Mouse (Mus musculus) embryo, embryonic 9.5 days (tissue): ENCODE data around the gene Notch1.

Experiments
- DNase-seq: peaks from one replicate; pipeline ENCODE4 v3.0.0-alpha.2; 2017; ENCODE audit errors: extremely low spot score

The Notch1 gene

GRCm38 (mm10) chr2:26529881-26530280, 13.4 kb upstream of the Notch1 start:
- DNase-seq, result no peak

GRCm38 (mm10) chr2:26529221-26529805, 12.8 kb upstream of the Notch1 start:
- DNase-seq, result no peak

- DNase-seq, result no peak
Measured at GRCm38 (mm10) chr2:26526443-26527257, 10.2 kb upstream of the Notch1 start.

GRCm38 (mm10) chr2:26525355-26526018, 9.0 kb upstream of the Notch1 start:
- DNase-seq, result peak; percentile 70

GRCm38 (mm10) chr2:26522327-26522726, 5.9 kb upstream of the Notch1 start:
- DNase-seq, result no peak

- no peak for DNase-seq
Measured at GRCm38 (mm10) chr2:26519753-26520152, 3.3 kb upstream of the Notch1 start.

GRCm38 (mm10) chr2:26516987-26517386, 524 bp upstream of the Notch1 start:
- no peak for DNase-seq

GRCm38 (mm10) chr2:26515335-26515734, 1.1 kb downstream of the Notch1 start:
- no peak for DNase-seq

GRCm38 (mm10) chr2:26513105-26513745, 3.2 kb downstream of the Notch1 start:
- DNase-seq, result no peak

- no peak for DNase-seq
Measured at GRCm38 (mm10) chr2:26508661-26509060, 7.8 kb downstream of the Notch1 start.

- DNase-seq, result peak; percentile 58
Measured at GRCm38 (mm10) chr2:26507961-26508391, 8.5 kb downstream of the Notch1 start.

- DNase-seq, result peak; percentile 54
Measured at GRCm38 (mm10) chr2:26507481-26507886, 9.0 kb downstream of the Notch1 start.

GRCm38 (mm10) chr2:26506746-26507280, 9.7 kb downstream of the Notch1 start:
- no peak for DNase-seq

GRCm38 (mm10) chr2:26504772-26505480, 11.5 kb downstream of the Notch1 start:
- no peak for DNase-seq

- DNase-seq, result peak; percentile 96
Measured at GRCm38 (mm10) chr2:26503661-26504575, 12.5 kb downstream of the Notch1 start.

- DNase-seq, result peak; percentile 59
Measured at GRCm38 (mm10) chr2:26502863-26503631, 13.4 kb downstream of the Notch1 start.

GRCm38 (mm10) chr2:26502299-26502862, 14.1 kb downstream of the Notch1 start:
- DNase-seq, result peak; percentile 76

- peak; percentile 74 for DNase-seq
Measured at GRCm38 (mm10) chr2:26501651-26502141, 14.8 kb downstream of the Notch1 start.
